Mouse (Mus musculus) CH12.LX (cell line): Measurements from ENCODE around the gene Dlec1. TPM values are rescaled to one million over a fixed set of nuclear protein-coding genes. Genes with fewer than 3 reads are reported as not detected.

Source experiments
- DNase-seq: peaks from one replicate; pipeline ENCODE4 v3.0.0-alpha.2; 2013; ENCODE audit errors: extremely low read depth
- H3K27ac ChIP-seq: 2 replicates; pipeline ENCODE4 v1.5.1; 2012; ENCODE audit warnings: low read depth, mild to moderate bottlenecking, control low read depth, moderate library complexity; ENCODE audit not compliant: insufficient read depth
- H3K27me3 ChIP-seq: replicated peaks from 2 replicates; pipeline ENCODE3; 2012; ENCODE audit warnings: inconsistent platforms
- H3K36me3 ChIP-seq, 2 experiments: replicated peaks in 1 of 2; 2 replicates each; pipeline versions ENCODE3 to v1.6.1; 2012; ENCODE audit warnings: inconsistent platforms in 1 of 2, low read length in 1 of 2, mild to moderate bottlenecking in 1 of 2, mixed read lengths in 1 of 2, moderate library complexity in 1 of 2; ENCODE audit not compliant: control insufficient read depth in 1 of 2, insufficient read depth in 1 of 2
- H3K4me1 ChIP-seq, 2 experiments: 2 replicates each; pipeline ENCODE4 v1.6.1; 2012; ENCODE audit warnings: inconsistent platforms in 1 of 2, moderate library complexity in 1 of 2; ENCODE audit not compliant: insufficient read depth in 2 of 2, control insufficient read depth in 1 of 2
- H3K4me2 ChIP-seq: 2 replicates; pipeline ENCODE4 v1.6.1; 2012; ENCODE audit warnings: low read depth, mild to moderate bottlenecking, control low read depth; ENCODE audit not compliant: poor library complexity, insufficient read depth, severe bottlenecking
- H3K4me3 ChIP-seq, 3 experiments: fragments of 150-350 bp in 1 of 3; sonication (generic) in 1 of 3; replicated peaks in 1 of 3; 2 replicates each; pipeline versions ENCODE3 to v1.5.1; 2011 to 2012; ENCODE audit warnings: low read depth in 2 of 3, low read length in 2 of 3, mild to moderate bottlenecking in 2 of 3, moderate library complexity in 2 of 3, control low read depth in 1 of 3, improper control_type of control experiment in 1 of 3, inconsistent platforms in 1 of 3, mixed read lengths in 1 of 3; ENCODE audit not compliant: poor library complexity in 1 of 3
- H3K79me2 ChIP-seq: replicated peaks from 2 replicates; pipeline ENCODE4 v1.6.1; 2012; ENCODE audit warnings: mild to moderate bottlenecking, moderate library complexity; ENCODE audit not compliant: control insufficient read depth, poor library complexity, insufficient read depth, severe bottlenecking; ENCODE audit errors: extremely low read depth
- H3K9ac ChIP-seq: 2 replicates; pipeline ENCODE4 v1.6.1; 2012; ENCODE audit warnings: low read depth, mild to moderate bottlenecking, control low read depth, moderate library complexity; ENCODE audit not compliant: insufficient read depth
- H3K9me3 ChIP-seq: replicated peaks from 2 replicates; pipeline ENCODE3; 2012; ENCODE audit warnings: low read length, inconsistent platforms, mixed read lengths
- E2F4 ChIP-seq: IDR thresholded peaks from 2 replicates; pipeline ENCODE4 v1.6.1; 2011; ENCODE audit warnings: low read depth, low read length, improper control_type of control experiment; ENCODE audit not compliant: insufficient replicate concordance
- ELF1 ChIP-seq: IDR thresholded peaks from 2 replicates; pipeline ENCODE4 v1.6.1; 2014; ENCODE audit warnings: low read depth, mild to moderate bottlenecking, inconsistent platforms, low read length, improper control_type of control experiment
- EP300 ChIP-seq: IDR thresholded peaks from 2 replicates; pipeline ENCODE4 v1.6.1; 2011; ENCODE audit warnings: low read length, improper control_type of control experiment
- ETS1 ChIP-seq: conservative IDR thresholded peaks from 2 replicates; pipeline ENCODE4 v1.6.1; 2012; ENCODE audit warnings: low read depth, mild to moderate bottlenecking, inconsistent platforms, low read length, improper control_type of control experiment, moderate library complexity
- GABPA ChIP-seq: IDR thresholded peaks from 2 replicates; pipeline ENCODE4 v1.6.1; 2012; ENCODE audit warnings: low read depth, low read length, improper control_type of control experiment, inconsistent platforms; ENCODE audit not compliant: insufficient replicate concordance
- HCFC1 ChIP-seq: IDR thresholded peaks from 2 replicates; pipeline ENCODE4 v1.6.1; 2012; ENCODE audit warnings: low read depth, mild to moderate bottlenecking, inconsistent platforms, low read length, improper control_type of control experiment
- IRF4 ChIP-seq: IDR thresholded peaks from 2 replicates; pipeline ENCODE4 v1.6.1; 2014; ENCODE audit warnings: low read depth, mild to moderate bottlenecking, inconsistent platforms, low read length, improper control_type of control experiment
- KAT2A ChIP-seq: IDR thresholded peaks from 2 replicates; pipeline ENCODE4 v1.6.1; 2012; ENCODE audit warnings: low read length, improper control_type of control experiment, inconsistent platforms; ENCODE audit not compliant: insufficient replicate concordance
- MAFK ChIP-seq: IDR thresholded peaks from 2 replicates; pipeline ENCODE4 v1.6.1; 2011; ENCODE audit warnings: low read length, improper control_type of control experiment; ENCODE audit not compliant: insufficient replicate concordance
- MAX ChIP-seq: IDR thresholded peaks from 2 replicates; pipeline ENCODE4 v1.6.1; 2011; ENCODE audit warnings: low read length, improper control_type of control experiment
- MXI1 ChIP-seq: IDR thresholded peaks from 2 replicates; pipeline ENCODE4 v1.6.1; 2011; ENCODE audit warnings: mild to moderate bottlenecking, low read depth, low read length, improper control_type of control experiment
- NELFE ChIP-seq: IDR thresholded peaks from 2 replicates; pipeline ENCODE4 v1.6.1; 2011; ENCODE audit warnings: low read depth, low read length, improper control_type of control experiment
- POLR2A ChIP-seq: IDR thresholded peaks from 2 replicates; pipeline ENCODE4 v1.6.1; 2011; ENCODE audit warnings: low read depth, mild to moderate bottlenecking, improper control_type of control experiment, low read length
- POLR2AphosphoS2 ChIP-seq: IDR thresholded peaks from 2 replicates; pipeline ENCODE4 v1.6.1; 2011; ENCODE audit warnings: low read depth, low read length, improper control_type of control experiment
- RCOR1 ChIP-seq: conservative IDR thresholded peaks from 2 replicates; pipeline ENCODE4 v1.6.1; 2012; ENCODE audit warnings: low read depth, mild to moderate bottlenecking, inconsistent platforms, low read length, improper control_type of control experiment
- SMC3 ChIP-seq: IDR thresholded peaks from 2 replicates; pipeline ENCODE4 v1.6.1; 2011; ENCODE audit warnings: low read depth, low read length, improper control_type of control experiment
- USF1 ChIP-seq: IDR thresholded peaks from 2 replicates; pipeline ENCODE4 v1.6.1; 2014; ENCODE audit warnings: low read depth, mild to moderate bottlenecking, inconsistent platforms, low read length, improper control_type of control experiment
- ZNF384 ChIP-seq: IDR thresholded peaks from 2 replicates; pipeline ENCODE4 v1.6.1; 2012; ENCODE audit warnings: low read depth, low read length, improper control_type of control experiment, inconsistent platforms
- dilution Hi-C: fragments of 300-500 bp; cut with MboI; formaldehyde crosslinking; loops from 2 replicates; pipeline ENCODE4 v1.14.3; 2020; ENCODE audit warnings: low sequenced_read_pairs; ENCODE audit not compliant: extremely low pct_unique_long_range_greater_than_20kb, extremely low pct_ligation_motif_present
- in situ Hi-C: fragments of 300-500 bp; cut with MboI; formaldehyde crosslinking; loops from 3 replicates; pipeline ENCODE4 v1.14.3; 2019; ENCODE audit warnings: low sequenced_read_pairs, low pct_ligation_motif_present, low pct_unique_long_range_greater_than_20kb, mixed read lengths
- polyA plus RNA-seq: library from polyadenylated mRNA; unstranded; fragments of >175 nt; gene quantifications from 2 replicates; pipeline ENCODE4 v1.2.1, GENCODE M21; 2012; ENCODE audit warnings: low read depth; ENCODE audit not compliant: insufficient read length
- total RNA-seq, 2 experiments: library from RNA; depleted of rRNA; stranded (reverse); fragments of 300-350 nt in 1 of 2; fragments of >200 nt in 1 of 2; gene quantifications; 2 replicates each; pipeline ENCODE4 v1.2.3; 2012 to 2014

Gene Dlec1
- total and polyA plus RNA-seq, 3 experiments: 1.4 to 6.3 (median 5.9) TPM

DNA sequence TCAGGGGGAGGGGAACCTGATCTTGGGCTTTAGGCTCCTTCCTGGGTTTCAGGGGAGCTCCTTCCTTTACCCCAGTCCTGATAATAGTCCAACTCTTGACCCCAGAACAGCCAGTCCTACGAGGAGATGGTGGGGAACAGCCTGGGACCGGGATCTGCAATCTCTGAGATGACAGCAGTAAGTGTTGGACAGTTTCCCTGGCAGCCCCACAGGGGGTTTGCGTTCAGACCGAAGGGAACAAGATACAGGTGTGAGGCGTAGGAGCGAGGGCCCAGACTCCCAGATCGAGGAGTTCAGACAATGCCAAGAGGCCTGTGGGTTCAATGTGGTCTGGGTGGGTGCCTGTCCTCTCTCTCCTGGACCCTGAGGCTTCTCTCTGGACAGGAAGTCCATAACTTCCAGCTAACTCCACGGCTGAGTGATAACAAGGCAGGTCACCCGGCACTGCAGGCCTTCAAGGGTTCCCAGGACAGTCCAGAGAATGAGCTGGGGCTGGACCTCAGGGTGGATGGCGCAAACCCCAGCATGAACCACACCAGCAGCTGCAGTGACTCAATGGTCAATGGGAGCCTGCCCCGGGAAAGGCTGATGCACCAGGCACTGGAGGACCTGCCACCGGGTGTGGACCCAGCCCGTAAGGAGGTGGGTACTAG is 32.0 kb upstream of the Dlec1 start:
- TF ChIP-seq ETS1: no peak
- TF ChIP-seq POLR2A: no peak
- no peak for TF ChIP-seq USF1
- TF ChIP-seq EP300: no peak
- TF ChIP-seq KAT2A: no peak
- TF ChIP-seq MAFK: no peak
- no peak for TF ChIP-seq SMC3
- peaks cover 17 to 79% of the 10 kb centered on the region in 2 experiments for H3K36me3 ChIP-seq
- H3K27me3 ChIP-seq: peaks cover 1% of the 10 kb centered on the region

DNA sequence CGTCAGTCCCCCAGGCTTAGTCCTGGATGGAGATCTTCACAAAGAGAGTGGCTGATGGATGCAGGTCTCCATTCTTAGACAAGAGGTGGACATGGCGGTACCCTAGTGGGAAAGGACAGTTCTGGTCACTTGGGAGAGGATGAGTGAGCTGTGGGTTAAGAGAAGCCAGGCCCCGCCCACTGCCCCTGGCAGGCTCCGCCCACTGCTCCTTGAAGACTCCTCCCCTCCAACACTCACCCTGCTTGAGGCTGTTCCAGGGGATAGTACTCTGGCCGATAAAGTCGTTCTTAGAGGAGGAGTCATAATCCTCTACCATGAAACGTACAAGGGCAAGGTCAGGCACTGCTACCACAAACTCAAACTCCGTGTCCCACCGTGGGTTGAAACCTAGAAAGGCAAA is 30.5 kb upstream of the Dlec1 start:
- dilution Hi-C loops (no loop called here), in situ Hi-C loops (loop anchor here (25.0 kb wide), 1 partner anchor 484 kb away; no protein-coding TSS in a partner anchor)
- peaks cover 1% of the 10 kb centered on the region for H3K27me3 ChIP-seq
- no peak overlapping the region for H3K9ac ChIP-seq
- no peak overlapping the region for H3K27ac ChIP-seq
- no peak overlapping the region for H3K4me2 ChIP-seq
- no peaks in the 10 kb centered on the region for H3K9me3 ChIP-seq
- no peak for DNase-seq
- no peaks in the 10 kb centered on the region for H3K4me1 ChIP-seq
- H3K4me3 ChIP-seq: no peak overlapping the region
- no peaks in the 10 kb centered on the region for H3K79me2 ChIP-seq
- TF ChIP-seq RCOR1 (no peak), NELFE (no peak), MXI1 (no peak), HCFC1 (no peak), IRF4 (no peak), POLR2AphosphoS2 (no peak), E2F4 (no peak), ZNF384 (no peak), ELF1 (no peak), ETS1 (no peak), MAX (no peak), GABPA (no peak)
- H3K36me3 ChIP-seq: peaks cover 9 to 65% of the 10 kb centered on the region in 2 experiments

More for the DNA sequence above, 32.0 kb upstream of the Dlec1 start:
- Histone ChIP-seq H3K4me1 (peaks cover 0 to 1% of the 10 kb centered on the region in 2 experiments; a peak in 2 of 4 replicates), H3K4me3 (no peak overlapping the region), H3K9me3 (no peaks in the 10 kb centered on the region), H3K4me2 (no peak overlapping the region), H3K79me2 (no peaks in the 10 kb centered on the region), H3K9ac (no peak overlapping the region), H3K27ac (no peak overlapping the region)
- DNase-seq: no peak
- in situ Hi-C loops: loop anchor here (25.0 kb wide), 1 partner anchor 483 kb away; no protein-coding TSS in a partner anchor
- dilution Hi-C loops: no loop called here
